Mouse (Mus musculus) G1E (cell line): ENCODE data around the gene Ppm1g.

Experiments
- CTCF ChIP-seq: IDR thresholded peaks from 2 replicates; pipeline ENCODE4 v1.5.1; 2012; ENCODE audit warnings: low read depth, low read length, inconsistent platforms, mixed read lengths
- GATA1 ChIP-seq: IDR thresholded peaks from 2 replicates; pipeline ENCODE4 v1.6.1; 2012; ENCODE audit warnings: borderline replicate concordance, low read length, inconsistent platforms, mixed read lengths

DNA sequence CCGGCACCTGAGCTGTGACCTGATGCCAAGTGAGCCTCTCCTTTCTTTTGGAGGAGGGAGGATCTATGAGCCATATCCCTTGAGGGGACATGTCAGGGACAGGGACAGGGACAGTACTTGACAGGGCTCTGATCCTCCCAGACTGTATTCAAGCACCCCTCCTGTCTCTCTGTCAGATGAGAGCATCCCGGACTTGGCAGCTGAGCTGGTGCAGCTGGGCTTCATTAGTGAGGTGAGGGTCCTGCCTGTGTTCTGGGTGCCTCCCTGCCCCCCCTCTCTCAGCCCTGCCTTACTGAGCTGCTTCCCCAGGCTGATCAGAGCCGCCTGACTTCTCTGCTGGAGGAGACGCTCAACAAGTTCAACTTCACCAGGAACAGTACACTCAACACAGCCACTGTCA lies 30.2 kb upstream of the Ppm1g start:
- TF ChIP-seq GATA1 (no peak), CTCF (no peak)
